33 mouse cellular contexts compared by ENCODE assay signal in the genomic region with DNA sequence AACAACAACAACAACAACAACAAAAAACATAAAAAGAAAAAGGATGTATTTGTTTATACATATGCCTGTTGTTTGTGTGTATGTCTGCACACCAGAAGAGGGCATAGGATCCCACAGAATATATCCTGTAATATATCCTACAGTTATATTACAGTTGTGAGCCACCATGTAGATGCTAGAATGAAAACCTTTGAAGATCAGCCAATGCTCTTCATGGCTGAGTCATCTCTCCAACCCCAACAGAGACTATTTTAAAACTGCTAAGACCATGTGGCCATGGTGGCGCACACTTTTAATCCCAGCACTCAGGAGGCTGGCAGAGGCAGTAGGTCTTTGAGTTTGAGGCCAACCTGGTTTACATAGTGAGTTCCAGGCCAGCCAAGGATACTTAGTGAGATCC. TPM values are rescaled to one million over a fixed set of nuclear protein-coding genes. Genes with fewer than 3 reads are reported as not detected.
A peak's percentile ranks its signal among the peaks of the same experiment; 100 is the strongest.
DNase-seq lines count a peak whose midpoint lies in the region; ATAC-seq and TF ChIP-seq lines count a peak whose summit lies in the region.
"Had no signal": no experiment of that assay in that cellular context is flagged by ENCODE, and none has a peak within 500 bp of the region (broad histone marks: within the 10 kb centered on the region; RNA-seq: fewer than 3 reads in every experiment).

No protein-coding gene starts in this region.

- 68% methylated on average over 1 of the region's 1 CpGs for WGBS in heart, adult 2 months
- 83% methylated on average over 1 of the region's 1 CpGs for WGBS in heart, embryonic 10.5 days
- WGBS in lung, embryonic 14.5 days: 77% methylated on average over 1 of the region's 1 CpGs

- in situ Hi-C loops in CH12.LX (cut with MboI; ENCODE audit: low pct_ligation_motif_present, low pct_unique_long_range_greater_than_20kb, low sequenced_read_pairs): no loop called here

- no peak overlapping the region for H3K4me3 ChIP-seq in heart, adult 2 months
- H3K4me3 ChIP-seq in heart, embryonic 10.5 days: no peak overlapping the region
- H3K4me3 ChIP-seq in lung, embryonic 14.5 days (ENCODE audit: low read depth, low read length): no peak overlapping the region
- H3K4me3 ChIP-seq in CH12.LX (replicated peaks in 1 of 3; ENCODE audit: low read depth in 2 of 3, low read length in 2 of 3, poor library complexity in 1 of 3): no peak overlapping the region
- H3K4me3 ChIP-seq: forebrain, embryonic 10.5 days; hindbrain, embryonic 10.5 days; limb, embryonic 10.5 days; midbrain, embryonic 15.5 days; neural tube, embryonic 13.5 days had no signal

- TF ChIP-seq CTCF in heart, adult 2 months (IDR thresholded peaks at IDR 0.05): peak; percentile 35
- TF ChIP-seq CTCF in lung, embryonic 14.5 days (IDR thresholded peaks at IDR 0.05; ENCODE audit: low read depth): peak; percentile 37
- TF ChIP-seq CTCF in CH12.LX (conservative IDR thresholded peaks at IDR 0.05 in 1 of 2, IDR thresholded peaks at IDR 0.05 in 1 of 2; ENCODE audit: low read depth in 2 of 2, low read length in 2 of 2): no peak; a peak in 1 of 4 replicates

- no peak overlapping the region for H3K4me2 ChIP-seq in lung, embryonic 14.5 days
- H3K4me2 ChIP-seq in CH12.LX (ENCODE audit: insufficient read depth, low read depth, poor library complexity, severe bottlenecking): no peak overlapping the region
- H3K4me2 ChIP-seq: midbrain, embryonic 15.5 days; neural tube, embryonic 13.5 days had no signal

- DNase-seq in heart, adult 2 months: no peak
- DNase-seq in heart, embryonic 10.5 days (ENCODE audit: low spot score): no peak
- no peak for DNase-seq in lung, embryonic 14.5 days
- DNase-seq in lung, postnatal 36 days: no peak
- no peak for DNase-seq in CH12.LX (ENCODE audit: extremely low read depth)
- no peak for DNase-seq in cerebellum, postnatal 14 days
- DNase-seq: adrenal gland, adult 2 months; cerebellum, adult 11-12 months; cerebellum, postnatal 10 days; gastrocnemius, postnatal 36 days; kidney, postnatal 4 days; layer of hippocampus, adult 9-11 months; liver; retina, postnatal 1 day; thymus, adult 18-20 months; thymus, postnatal 36 days had no signal

- no peak for TF ChIP-seq EP300 in heart, adult 2 months (IDR thresholded peaks at IDR 0.05; ENCODE audit: insufficient read depth, low read depth, low read length)
- no peak for TF ChIP-seq EP300 in CH12.LX (IDR thresholded peaks at IDR 0.05; ENCODE audit: low read length)

- TF ChIP-seq POLR2A in heart, adult 2 months (IDR thresholded peaks at IDR 0.05; ENCODE audit: insufficient read depth, low read depth, low read length): no peak
- no peak for TF ChIP-seq POLR2A in CH12.LX (IDR thresholded peaks at IDR 0.05; ENCODE audit: low read depth, low read length)

- H3K9ac ChIP-seq in heart, adult 2 months (ENCODE audit: low read depth, low read length): no peak overlapping the region
- no peak overlapping the region for H3K9ac ChIP-seq in lung, embryonic 14.5 days
- no peak overlapping the region for H3K9ac ChIP-seq in CH12.LX (ENCODE audit: insufficient read depth, low read depth)
- H3K9ac ChIP-seq: midbrain, embryonic 15.5 days; neural tube, embryonic 13.5 days had no signal

- no peaks in the 10 kb centered on the region for H3K27me3 ChIP-seq in heart, adult 2 months (ENCODE audit: control insufficient read depth, insufficient read depth, low read length)
- H3K27me3 ChIP-seq in heart, embryonic 10.5 days (ENCODE audit: insufficient read depth, poor library complexity, severe bottlenecking): no peaks in the 10 kb centered on the region
- no peaks in the 10 kb centered on the region for H3K27me3 ChIP-seq in lung, embryonic 14.5 days (ENCODE audit: insufficient read depth, low read length)
- H3K27me3 ChIP-seq in CH12.LX (replicated peaks): no peaks in the 10 kb centered on the region
- H3K27me3 ChIP-seq: midbrain, embryonic 15.5 days; neural tube, embryonic 13.5 days had no signal

- dilution Hi-C loops in CH12.LX (cut with MboI; ENCODE audit: extremely low pct_ligation_motif_present, extremely low pct_unique_long_range_greater_than_20kb, low sequenced_read_pairs): no loop called here

- intact Hi-C loops in heart, adult 2 months (cut with DNase I): no loop called here

- TF ChIP-seq RAD21 in CH12.LX (IDR thresholded peaks at IDR 0.05; ENCODE audit: low read depth, low read length): peak; percentile 27

- no peaks in the 10 kb centered on the region for H3K36me3 ChIP-seq in heart, adult 2 months (ENCODE audit: control insufficient read depth, insufficient read depth, low read length)
- H3K36me3 ChIP-seq in heart, embryonic 10.5 days: no peaks in the 10 kb centered on the region
- no peaks in the 10 kb centered on the region for H3K36me3 ChIP-seq in lung, embryonic 14.5 days (ENCODE audit: insufficient read depth)
- H3K36me3 ChIP-seq in CH12.LX (replicated peaks in 1 of 2; ENCODE audit: control insufficient read depth in 1 of 2, insufficient read depth in 1 of 2, low read length in 1 of 2): no peaks in the 10 kb centered on the region
- H3K36me3 ChIP-seq: forebrain, embryonic 10.5 days; hindbrain, embryonic 10.5 days; limb, embryonic 10.5 days; midbrain, embryonic 15.5 days; neural tube, embryonic 13.5 days had no signal

- no peaks in the 10 kb centered on the region for H3K79me2 ChIP-seq in heart, adult 2 months (replicated peaks; ENCODE audit: control insufficient read depth, insufficient read depth, low read length)
- no peaks in the 10 kb centered on the region for H3K79me2 ChIP-seq in CH12.LX (replicated peaks; ENCODE audit: control insufficient read depth, extremely low read depth, insufficient read depth, poor library complexity, severe bottlenecking)

- H3K9me3 ChIP-seq in heart, embryonic 10.5 days: no peaks in the 10 kb centered on the region
- no peaks in the 10 kb centered on the region for H3K9me3 ChIP-seq in lung, embryonic 14.5 days (ENCODE audit: low read depth, low read length)
- H3K9me3 ChIP-seq in CH12.LX (replicated peaks; ENCODE audit: low read length): no peaks in the 10 kb centered on the region
- H3K9me3 ChIP-seq: forebrain, embryonic 10.5 days; hindbrain, embryonic 10.5 days; limb, embryonic 10.5 days; midbrain, embryonic 15.5 days; neural tube, embryonic 13.5 days had no signal

- H3K4me1 ChIP-seq in heart, adult 2 months (ENCODE audit: control insufficient read depth, insufficient read depth, low read length): peaks cover 3% of the 10 kb centered on the region; the same call in 1 of the 2 replicates
- H3K4me1 ChIP-seq in heart, embryonic 10.5 days: no peaks in the 10 kb centered on the region
- H3K4me1 ChIP-seq in lung, embryonic 14.5 days (ENCODE audit: insufficient read depth): no peaks in the 10 kb centered on the region
- H3K4me1 ChIP-seq in CH12.LX (ENCODE audit: control insufficient read depth in 1 of 2, insufficient read depth in 2 of 2): peaks cover 0 to 24% of the 10 kb centered on the region in 2 experiments; a peak in 2 of 4 replicates
- H3K4me1 ChIP-seq: forebrain, embryonic 10.5 days; hindbrain, embryonic 10.5 days; limb, embryonic 10.5 days; midbrain, embryonic 15.5 days; neural tube, embryonic 13.5 days had no signal

- ATAC-seq in lung, embryonic 14.5 days (ENCODE audit: insufficient read depth): no peak
- no peak for ATAC-seq in activated CD4-positive, CD25-positive, alpha-beta regulatory T cell, adult 4 months
- ATAC-seq: forebrain, embryonic 16.5 days; hindbrain, embryonic 16.5 days; intestine, embryonic 16.5 days; midbrain, embryonic 15.5 days had no signal

- H3K27ac ChIP-seq in heart, adult 2 months: no peak overlapping the region
- H3K27ac ChIP-seq in heart, embryonic 10.5 days: no peak overlapping the region
- H3K27ac ChIP-seq in lung, embryonic 14.5 days (ENCODE audit: low read depth): no peak overlapping the region
- H3K27ac ChIP-seq in CH12.LX (ENCODE audit: insufficient read depth, low read depth): no peak overlapping the region
- H3K27ac ChIP-seq: forebrain, embryonic 10.5 days; hindbrain, embryonic 10.5 days; limb, embryonic 10.5 days; macrophage; midbrain, embryonic 15.5 days; neural tube, embryonic 13.5 days had no signal

TF ChIP-seq in CH12.LX, 34 proteins besides CTCF, POLR2A, EP300 and RAD21 (continues in another document):
- TF ChIP-seq MEF2A (IDR thresholded peaks at IDR 0.05; ENCODE audit: borderline replicate concordance, low read depth, low read length) (no peak), SIN3A (IDR thresholded peaks at IDR 0.05; ENCODE audit: low read length) (no peak), MAZ (IDR thresholded peaks at IDR 0.05; ENCODE audit: low read depth, low read length) (no peak), TCF12 (IDR thresholded peaks at IDR 0.05; ENCODE audit: low read depth, low read length) (no peak), MAFK (IDR thresholded peaks at IDR 0.05; ENCODE audit: insufficient replicate concordance, low read length) (no peak), ZNF384 (IDR thresholded peaks at IDR 0.05; ENCODE audit: low read depth, low read length) (no peak)

RNA-seq across cellular contexts. Expression of gene Spty2d1, which starts 19.3 kb away (rescaled TPM):
- 1 to 10 TPM; 6.9 to 8.5 TPM for total RNA-seq in heart, adult 2 months (2021)
- 2.7 and 4.3 TPM in 2 replicates for polyA plus RNA-seq in heart, adult 2 months (2012; rRNA removed)
- polyA plus RNA-seq in heart, embryonic 10.5 days (2016; fragmentation: Nextera tagmentation; extraction: Ambion mirVana): 14.4 and 15.6 TPM in 2 replicates
- polyA plus RNA-seq in lung, embryonic 14.5 days (2014; fragmentation: Nextera tagmentation; extraction: Ambion mirVana): 23.6 and 23.8 TPM in 2 replicates
- total RNA-seq in CH12.LX (2012; rRNA removed) (10.5 and 14.3 TPM in 2 replicates), CH12.LX (2014; rRNA removed) (22.9 and 24.6 TPM in 2 replicates)
- polyA plus RNA-seq in CH12.LX (2012; ENCODE audit: insufficient read length, low read depth): 29.9 and 32.6 TPM in 2 replicates
- polyA plus RNA-seq in activated CD4-positive, CD25-positive, alpha-beta regulatory T cell, adult 4 months (2017; shearing (Covaris generic)): 10 to 100 TPM; 23.5 to 32.3 TPM

RNA-seq across cellular contexts. Expression of gene Tmem86a, which starts 22.9 kb away (rescaled TPM):
- 10 to 100 TPM; 20.0 to 25.0 TPM for total RNA-seq in heart, adult 2 months (2021)
- polyA plus RNA-seq in heart, adult 2 months (2012; rRNA removed): 45.5 and 54.8 TPM in 2 replicates
- polyA plus RNA-seq in heart, embryonic 10.5 days (2016; fragmentation: Nextera tagmentation; extraction: Ambion mirVana): 14.8 and 19.9 TPM in 2 replicates
- polyA plus RNA-seq in lung, embryonic 14.5 days (2014; fragmentation: Nextera tagmentation; extraction: Ambion mirVana): 31.9 and 32.1 TPM in 2 replicates
- 0.29 and 0.30 TPM in 2 replicates for total RNA-seq in CH12.LX (2012; rRNA removed)
- total RNA-seq in CH12.LX (2014; rRNA removed): 0.61 and 0.82 TPM in 2 replicates
- polyA plus RNA-seq in CH12.LX (2012; ENCODE audit: insufficient read length, low read depth): 1.5 and 2.0 TPM in 2 replicates
- polyA plus RNA-seq in activated CD4-positive, CD25-positive, alpha-beta regulatory T cell, adult 4 months (2017; shearing (Covaris generic)): 1 to 10 TPM; 1.0 to 2.9 TPM

RNA-seq across cellular contexts. Expression of gene Gm9999, which starts 44.1 kb away (rescaled TPM):
- total RNA-seq in heart, adult 2 months (2021): not detected
- 1.1 TPM in 1 of 2 replicates, not detected in the other for polyA plus RNA-seq in heart, adult 2 months (2012; rRNA removed)
- polyA plus RNA-seq in heart, embryonic 10.5 days (2016; fragmentation: Nextera tagmentation; extraction: Ambion mirVana): not detected in 2 replicates
- not detected in 2 replicates for polyA plus RNA-seq in lung, embryonic 14.5 days (2014; fragmentation: Nextera tagmentation; extraction: Ambion mirVana)
- not detected in 2 replicates for total RNA-seq in CH12.LX (2012; rRNA removed)
- not detected in 2 replicates for total RNA-seq in CH12.LX (2014; rRNA removed)
- polyA plus RNA-seq in CH12.LX (2012; ENCODE audit: insufficient read length, low read depth): not detected in 2 replicates
- not detected for polyA plus RNA-seq in activated CD4-positive, CD25-positive, alpha-beta regulatory T cell, adult 4 months (2017; shearing (Covaris generic))
- total RNA-seq: adrenal gland, adult 2 months; adrenal gland, postnatal 4 days; gastrocnemius, postnatal 36 days; left cerebral cortex, adult 8-10 months had no signal
- polyA plus RNA-seq: adrenal gland, adult 2 months; embryonic facial prominence, embryonic 11.5 days; forebrain, embryonic 10.5 days; forebrain, embryonic 16.5 days; heart, postnatal 0 days; hindbrain, embryonic 10.5 days; hindbrain, embryonic 16.5 days; intestine, embryonic 16.5 days; kidney, embryonic 14.5 days; limb, embryonic 10.5 days; liver, embryonic 16.5 days; macrophage; midbrain, embryonic 15.5 days; neural tube, embryonic 13.5 days; stomach, embryonic 14.5 days had no signal

Comparison
In these comparisons a context has a peak if more than half of its experiments do, and no peak if none do; other contexts are left out.
1. CTCF ChIP-seq: peak in heart, adult 2 months (single experiment) and lung, embryonic 14.5 days (single experiment); none in CH12.LX (0 of 2).